Mouse (Mus musculus) adrenal gland (tissue): ENCODE measurements around the gene Camta2.

Experiments
- intact Hi-C: fragments of 180-260 bp; cut with DNase I; formaldehyde crosslinking; loops from one replicate; pipeline ENCODE4 v1.15.1; 2025
- microRNA-seq, 2 experiments: library from miRNA; unstranded; fragments of <30 nt; microRNA quantifications; one replicate each; pipeline ENCODE4; 2019

Gene Camta2

DNA sequence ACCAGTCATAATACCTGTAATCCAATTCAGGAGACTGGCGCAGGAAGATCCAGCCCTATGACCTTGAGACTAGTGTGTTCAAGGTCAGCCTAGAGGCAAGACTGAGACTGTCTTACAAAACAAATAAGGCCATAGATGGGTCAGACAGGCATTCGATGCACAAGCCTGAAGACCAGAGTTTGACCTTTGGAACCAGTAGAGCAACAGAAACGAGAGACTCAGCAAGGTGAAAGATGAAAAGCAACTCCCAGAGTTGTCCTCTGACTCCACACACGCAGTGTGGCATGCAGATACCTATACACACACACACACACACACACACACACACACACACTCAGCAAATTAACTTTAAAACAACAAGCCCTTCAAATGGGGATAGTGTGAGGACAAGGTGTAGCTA lies 61.0 kb downstream of the Camta2 start:
- intact Hi-C loops, result loop anchor here (5.0 kb wide), 1 partner anchor 125 kb away; no protein-coding TSS in a partner anchor

DNA sequence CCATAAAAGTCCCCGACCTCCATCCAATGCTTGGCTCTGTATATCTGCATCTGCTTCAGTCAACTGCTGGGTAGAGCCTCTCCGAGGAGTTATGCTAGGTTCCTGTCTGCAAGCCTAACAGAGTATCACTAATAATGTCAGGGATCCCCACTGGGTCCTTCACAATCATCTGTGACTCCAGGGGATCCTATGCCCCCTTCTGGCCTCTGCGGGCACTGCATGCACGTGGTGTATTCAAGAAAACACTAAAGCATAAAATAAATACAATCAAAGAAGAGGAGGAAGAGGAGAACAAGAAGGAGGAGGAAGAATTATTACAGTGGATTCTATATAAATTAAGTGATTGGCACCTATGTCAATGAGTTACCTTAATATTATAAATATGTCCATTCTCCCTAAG lies 62.4 kb downstream of the Camta2 start:
- intact Hi-C loops, result loop anchor here (5.0 kb wide), 1 partner anchor 127 kb away; no protein-coding TSS in a partner anchor

DNA sequence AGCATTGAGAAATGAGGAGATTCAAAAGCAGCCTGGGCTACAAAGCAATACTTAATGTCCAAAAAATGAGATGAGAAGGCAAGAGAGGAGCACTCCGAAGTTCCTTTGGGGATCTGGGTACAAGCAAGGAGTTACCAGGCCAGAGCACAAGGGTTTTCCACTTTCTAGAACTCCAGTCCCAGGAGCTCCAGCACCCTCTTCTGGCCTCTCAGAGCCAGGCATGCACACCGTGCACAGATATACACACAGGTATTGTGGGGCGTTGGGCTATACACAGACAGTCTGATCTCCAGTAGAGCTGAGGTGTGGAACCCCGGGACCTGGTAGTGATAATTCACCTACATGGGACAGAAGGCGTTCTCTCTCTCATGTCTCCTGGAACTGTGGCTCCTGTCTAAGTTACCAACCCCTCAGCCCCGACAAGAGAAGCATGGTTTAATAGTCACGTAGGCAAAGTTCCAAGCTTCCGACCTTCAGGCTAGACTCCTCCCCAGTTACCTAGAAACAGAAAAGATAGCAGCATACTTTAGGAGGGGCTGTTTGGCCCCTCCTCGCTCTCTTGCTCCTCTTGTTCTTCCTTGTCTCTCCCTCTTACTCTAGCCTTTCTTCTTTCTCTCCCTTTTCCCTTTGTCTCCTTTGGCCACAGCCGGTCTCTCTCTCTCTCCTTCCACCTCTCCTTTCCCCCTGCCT lies 64.7 kb downstream of the Camta2 start:
- intact Hi-C loops, result loop anchor here (5.0 kb wide), 1 partner anchor 106 kb away; the partner anchor contains the start of gene Gltpd2

DNA sequence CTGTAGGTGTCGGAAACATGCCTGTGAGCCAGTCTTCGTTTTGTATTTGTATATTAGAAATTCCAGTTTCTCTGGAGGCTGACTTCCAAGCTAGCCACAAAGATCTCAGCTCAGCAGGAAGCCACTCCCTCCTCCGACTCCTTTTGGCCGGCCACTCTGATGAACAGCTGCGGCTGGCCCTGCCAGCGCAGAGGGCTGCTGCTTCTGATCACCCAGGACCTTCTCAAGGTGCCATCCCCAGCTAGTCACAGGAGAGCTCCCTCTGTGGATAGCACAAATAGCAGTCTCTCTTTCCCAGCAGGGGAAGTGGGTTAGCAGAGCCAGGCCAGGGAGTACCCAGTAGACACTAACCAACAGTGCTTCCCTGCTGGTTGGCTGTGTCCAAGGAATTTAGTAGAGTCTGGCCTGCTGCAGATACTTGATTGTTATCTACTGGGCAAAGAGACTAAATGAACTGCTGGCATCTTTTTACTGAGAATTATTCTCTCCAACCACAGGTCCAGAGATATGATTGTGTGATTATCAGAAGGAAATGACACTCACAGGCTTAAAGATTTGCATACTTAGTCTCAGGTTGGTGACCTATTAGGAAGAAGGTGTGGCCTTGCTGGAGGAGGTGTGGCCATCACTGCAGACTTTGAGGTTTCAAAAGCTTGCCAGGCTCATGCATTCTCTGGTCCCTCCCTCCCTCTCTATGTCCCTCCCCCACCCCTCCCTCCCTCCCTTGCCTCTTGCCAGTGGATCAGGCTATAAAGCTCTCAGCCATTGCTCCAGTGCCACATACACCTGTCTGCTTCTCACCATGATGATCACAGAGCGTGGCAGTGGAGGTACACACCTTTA lies 65.7 kb downstream of the Camta2 start:
- intact Hi-C loops, result loop anchor here (5.0 kb wide), 1 partner anchor 105 kb away; the partner anchor contains the start of gene Gltpd2

Small RNAs within 50 kb of the gene (microRNA-seq; reads per million reads assigned to microRNA genes)
- 0.12 to 0.46 reads per million in 2 experiments for gene Mir6925
